Mouse (Mus musculus) brain, embryonic 14.5 days (tissue): ENCODE data around the gene Cyp3a13. TPM values are rescaled to one million over a fixed set of nuclear protein-coding genes. Genes with fewer than 3 reads are reported as not detected.
A peak's percentile ranks its signal among the peaks of the same experiment; 100 is the strongest.
"Not testable (repeated sequence)": the region's sequence is repeated elsewhere in the genome, so short reads cannot be mapped to it uniquely, and the experiment has no call there.

Experiments used
- DNase-seq: peaks from one replicate; pipeline ENCODE4 v3.0.0-alpha.2; 2011; ENCODE audit warnings: low read depth
- CTCF ChIP-seq: fragments of 200-500 bp; IDR thresholded peaks from 2 replicates; pipeline ENCODE4 v1.5.1; 2012; ENCODE audit warnings: inconsistent platforms, mild to moderate bottlenecking, moderate library complexity, borderline replicate concordance; ENCODE audit not compliant: insufficient read depth, insufficient read length; ENCODE audit errors: extremely low read depth
- POLR2A ChIP-seq: fragments of 200-500 bp; IDR thresholded peaks from 2 replicates; pipeline ENCODE4 v1.6.1; 2012; ENCODE audit warnings: mild to moderate bottlenecking, inconsistent platforms, borderline replicate concordance; ENCODE audit not compliant: poor library complexity, insufficient read depth, insufficient read length, severe bottlenecking; ENCODE audit errors: extremely low read depth
- polyA plus RNA-seq: library from polyadenylated mRNA; depleted of rRNA; stranded (reverse); fragments of >200 nt; gene quantifications from 2 replicates; pipeline ENCODE4 v1.2.3, GENCODE M21; 2012; rRNA removed

Cyp3a13 gene
- polyA plus RNA-seq = not detected in 2 replicates

- TF ChIP-seq POLR2A (no peak), CTCF (no peak)
- no peak for DNase-seq
These were observed at the start of gene Cyp3a13 for GRCm38 (mm10) chr5:137921532-137921931. TSS of gene Cyp3a13 (minus strand) at chr5:137921619.

GRCm38 (mm10) chr5:137966492-137966891, 45.1 kb upstream of the Cyp3a13 start:
- peak; percentile 35 for DNase-seq
- no peak for TF ChIP-seq POLR2A
- TF ChIP-seq CTCF = no peak

GRCm38 (mm10) chr5:137962945-137963344, 41.5 kb upstream of the Cyp3a13 start, which contains the start of gene Gjc3:
TSS of gene Gjc3 (minus strand) at chr5:137963098.
- DNase-seq = peak; percentile 0
- TF ChIP-seq POLR2A = no peak
- no peak for TF ChIP-seq CTCF

GRCm38 (mm10) chr5:137956404-137956803, 35.0 kb upstream of the Cyp3a13 start:
- TF ChIP-seq POLR2A = no peak
- no peak for TF ChIP-seq CTCF
- DNase-seq = no peak

- no peak for TF ChIP-seq POLR2A
- no peak for TF ChIP-seq CTCF
- DNase-seq = no peak
These were observed 29.8 kb upstream of the Cyp3a13 start for GRCm38 (mm10) chr5:137951218-137951617.

- TF ChIP-seq CTCF (no peak), POLR2A (no peak)
- no peak for DNase-seq
These were observed 25.9 kb upstream of the Cyp3a13 start for GRCm38 (mm10) chr5:137947303-137947702.

GRCm38 (mm10) chr5:137943133-137943532, 21.7 kb upstream of the Cyp3a13 start:
- TF ChIP-seq CTCF (no peak), POLR2A (no peak)
- DNase-seq = no peak

- TF ChIP-seq POLR2A = no peak
- no peak for TF ChIP-seq CTCF
- DNase-seq = no peak
These were observed 19.5 kb upstream of the Cyp3a13 start for GRCm38 (mm10) chr5:137940948-137941347.

- no peak for DNase-seq
- TF ChIP-seq CTCF = peak; percentile 13; the same call in 1 of the 2 replicates
- no peak for TF ChIP-seq POLR2A
These were observed 15.8 kb upstream of the Cyp3a13 start for GRCm38 (mm10) chr5:137937238-137937637.

GRCm38 (mm10) chr5:137936486-137936885, 15.1 kb upstream of the Cyp3a13 start:
- DNase-seq = no peak
- no peak for TF ChIP-seq CTCF
- no peak for TF ChIP-seq POLR2A

- not testable (repeated sequence) for DNase-seq
These were observed 12.5 kb upstream of the Cyp3a13 start for GRCm38 (mm10) chr5:137933934-137934333.

GRCm38 (mm10) chr5:137928439-137928838, 7.0 kb upstream of the Cyp3a13 start:
- DNase-seq = no peak
- no peak for TF ChIP-seq CTCF
- no peak for TF ChIP-seq POLR2A

- DNase-seq = no peak
- no peak for TF ChIP-seq POLR2A
These were observed 752 bp upstream of the Cyp3a13 start for GRCm38 (mm10) chr5:137922171-137922570.
